7 mouse cellular contexts compared by ENCODE assay signal in genomic region chr7:141643160-141643559, GRCm38 (mm10). TPM values are rescaled to one million over a fixed set of nuclear protein-coding genes. Genes with fewer than 3 reads are reported as not detected.
DNase-seq lines count a peak whose midpoint lies in the region.

No protein-coding gene starts in this region.

- peak; percentile 41 for DNase-seq in layer of hippocampus, adult 11-12 months (ENCODE audit: low spot score)
- DNase-seq in layer of hippocampus, adult 9-10 months (ENCODE audit: low spot score) = no peak
- DNase-seq in MEL-GATA-1-ER (ENCODE audit: extremely low read depth, low read depth) = peak; percentile 8
- peak; percentile 44 for DNase-seq in embryo, embryonic 10 days (ENCODE audit: low spot score)
- DNase-seq in retina, embryonic 14.5 days (ENCODE audit: low spot score) = peak; percentile 43
- no peak for DNase-seq in urinary bladder, adult 2 months (ENCODE audit: low spot score)
- DNase-seq in layer of hippocampus, postnatal 14 days (ENCODE audit: low spot score in 2 of 2) = no peak

RNA-seq across cellular contexts. Expression of gene Muc6, which starts 12.0 kb away (rescaled TPM):
- polyA plus RNA-seq in urinary bladder, adult 2 months (2012; rRNA removed) = 0.01 and 0.03 TPM in 2 replicates
- not detected for total RNA-seq in layer of hippocampus, postnatal 14 days (2021)

RNA-seq across cellular contexts. Expression of gene Muc2, which starts 47.0 kb away (rescaled TPM):
- polyA plus RNA-seq in urinary bladder, adult 2 months (2012; rRNA removed) = 2.5 and 4.4 TPM in 2 replicates
- total RNA-seq in layer of hippocampus, postnatal 14 days (2021) = 1 to 10 TPM in 1 of 2 experiments, under 1 TPM in 1; 0.83 to 1.2 TPM

Comparison
In these comparisons a context has a peak if more than half of its experiments do, and no peak if none do; other contexts are left out.
1. DNase-seq: peak in layer of hippocampus, adult 11-12 months (single experiment), MEL-GATA-1-ER (single experiment), embryo, embryonic 10 days (single experiment) and retina, embryonic 14.5 days (single experiment); none in layer of hippocampus, adult 9-10 months (single experiment), urinary bladder, adult 2 months (single experiment) and layer of hippocampus, postnatal 14 days (0 of 2).